Mouse (Mus musculus): ENCODE data around the gene 0610009B22Rik. TPM values are rescaled to one million over a fixed set of nuclear protein-coding genes. Genes with fewer than 3 reads are reported as not detected.

0610009B22Rik gene
- total RNA-seq, 4 experiments from 2014 or later, result 30.0 to 34.7 (median 33.3) TPM

DNA sequence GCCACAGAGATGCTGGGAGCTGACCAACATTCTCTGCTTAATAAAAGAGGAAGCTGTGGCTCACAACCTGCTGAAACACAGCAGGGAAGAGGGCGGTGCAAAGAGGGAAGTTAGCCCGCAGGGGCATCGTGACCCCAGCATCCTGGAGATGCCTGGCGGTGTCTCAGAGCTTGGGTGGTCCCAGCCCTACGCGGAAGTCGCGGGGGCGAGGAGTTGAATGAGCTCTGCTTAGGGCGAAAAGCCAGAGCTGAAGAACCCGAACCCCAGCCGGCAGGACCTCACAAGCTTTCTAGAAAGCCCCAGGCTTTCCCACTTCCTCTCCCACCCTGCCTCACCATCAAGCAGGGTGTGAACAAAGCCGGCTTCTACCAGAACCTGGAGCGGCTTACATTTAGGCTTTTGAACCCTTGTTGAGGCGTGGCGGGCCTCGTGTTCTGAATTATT lies 50.7 kb downstream of the 0610009B22Rik start:
- DNase-seq (ENCODE audit: low spot score in 2 of 2), result no peak

- DNase-seq (ENCODE audit: low spot score in 2 of 2), result no peak
Observed at GRCm38 (mm10) chr11:51636323-51636684, 52.4 kb downstream of the 0610009B22Rik start.

GRCm38 (mm10) chr11:51635525-51636322 lies 53.0 kb downstream of the 0610009B22Rik start, which contains the start of gene Rmnd5b:
TSS of gene Rmnd5b (minus strand) at chr11:51635896.
- DNase-seq (ENCODE audit: low spot score in 2 of 2), result peak; percentile 92 to 94

Other genes with a start within 250 kb of the 0610009B22Rik start
- gene Phykpl, start 104.1 kb downstream of the 0610009B22Rik start, total RNA-seq (2022), result 1 to 10 TPM; 5.9 to 8.5 (median 6.5) TPM
- 100 to 1,000 TPM; 113 to 139 (median 126) TPM for gene Hnrnpab, start 82.0 kb downstream of the 0610009B22Rik start, total RNA-seq (2022)
- gene Nhp2, start 69.1 kb downstream of the 0610009B22Rik start, total RNA-seq (2022), result 10 to 100 TPM; 50.4 to 57.4 (median 53.6) TPM
- 10 to 100 TPM; 48.2 to 59.4 (median 54.7) TPM for gene Rmnd5b, start 53.0 kb downstream of the 0610009B22Rik start, total RNA-seq (2022)
- gene N4bp3, start 38.0 kb downstream of the 0610009B22Rik start, total RNA-seq (2022), result 10 to 100 TPM; 15.5 to 17.2 (median 16.7) TPM
- gene D930048N14Rik, start 37.9 kb downstream of the 0610009B22Rik start, total RNA-seq (2022), result 1 to 10 TPM; 1.6 to 2.8 (median 2.6) TPM
- gene Sec24a, start 74.8 kb upstream of the 0610009B22Rik start, total RNA-seq (2022), result 10 to 100 TPM; 19.1 to 21.9 (median 19.8) TPM
- 10 to 100 TPM; 63.7 to 73.2 (median 67.6) TPM for gene Sar1b, start 74.8 kb upstream of the 0610009B22Rik start, total RNA-seq (2022)
- 10 to 100 TPM; 53.5 to 60.9 (median 57.6) TPM for gene Jade2, start 168.8 kb upstream of the 0610009B22Rik start, total RNA-seq (2022)

Data from left cerebral cortex, adult 8-10 months (tissue).